Mouse (Mus musculus) mouse trophoblast stem cell (cell line): ENCODE measurements around the gene Sp2.

Experiments used
- in situ Hi-C, 2 experiments: fragments of 300-500 bp; cut with MseI, MboI; formaldehyde crosslinking; loops; 2 replicates in 1 of 2; 3 replicates in 1 of 2; pipeline ENCODE4 v1.15.1; 2025

The Sp2 gene

DNA sequence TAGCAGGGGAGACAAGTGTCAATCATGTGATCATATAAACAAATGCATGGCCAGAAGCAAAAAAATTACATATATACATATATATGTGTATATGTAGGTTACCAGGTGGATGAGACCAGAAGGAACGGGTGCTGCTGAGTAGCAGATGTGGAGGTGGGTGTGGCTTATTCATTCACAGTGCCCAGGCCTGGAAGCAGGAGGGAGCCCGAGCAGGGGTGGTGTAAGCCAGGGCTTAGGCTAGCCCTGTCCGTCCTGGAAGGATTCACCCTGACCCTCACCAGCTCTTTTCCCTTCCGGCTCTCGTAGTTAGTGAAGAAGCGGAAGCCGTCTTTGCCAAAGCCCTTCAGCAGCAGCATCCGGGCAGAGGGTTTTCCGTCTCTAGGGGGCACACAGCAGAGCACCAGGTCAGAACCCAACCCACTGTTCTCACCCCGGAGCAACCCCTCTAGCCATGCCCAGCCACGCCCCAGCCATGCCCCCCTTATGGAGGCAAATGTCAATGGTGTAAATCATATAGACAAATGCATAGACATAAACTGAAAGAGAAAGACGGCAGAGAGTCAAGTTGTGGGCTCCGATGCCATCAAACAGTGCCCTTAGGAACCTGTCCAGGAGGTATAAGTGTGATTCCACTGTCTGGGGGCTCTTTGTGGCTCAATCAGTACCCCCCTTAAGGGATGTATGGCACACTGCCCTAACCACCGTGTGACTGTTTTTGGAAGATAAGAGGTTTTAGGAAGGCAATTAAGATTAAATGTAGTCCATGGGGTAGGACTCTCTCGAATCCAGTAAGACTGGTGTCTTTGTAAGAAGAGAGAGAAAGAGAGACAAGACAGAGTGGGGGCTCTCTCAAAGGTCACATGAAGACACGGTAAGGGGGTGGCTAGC lies 41.9 kb downstream of the Sp2 start:
- in situ Hi-C loops: no loop called here

DNA sequence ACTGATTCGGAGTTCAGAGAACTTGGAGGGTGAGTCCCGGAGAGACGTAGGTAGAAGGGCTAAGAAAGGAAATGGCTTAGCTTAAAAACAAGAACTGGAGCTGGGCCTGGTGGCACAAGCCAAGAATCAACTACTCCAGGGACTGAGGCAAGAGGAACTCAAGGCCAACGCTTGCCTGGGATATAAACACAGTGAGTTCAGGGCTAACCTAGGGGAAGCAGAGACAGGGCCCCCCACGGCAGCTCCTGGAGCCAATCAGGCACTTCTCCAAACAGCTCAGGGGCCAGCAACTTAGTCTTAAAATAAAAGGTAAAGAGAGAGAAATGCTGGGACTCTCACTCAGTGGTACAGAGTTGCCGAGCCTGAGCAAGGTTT lies 44.3 kb downstream of the Sp2 start:
- in situ Hi-C loops: no loop called here

DNA sequence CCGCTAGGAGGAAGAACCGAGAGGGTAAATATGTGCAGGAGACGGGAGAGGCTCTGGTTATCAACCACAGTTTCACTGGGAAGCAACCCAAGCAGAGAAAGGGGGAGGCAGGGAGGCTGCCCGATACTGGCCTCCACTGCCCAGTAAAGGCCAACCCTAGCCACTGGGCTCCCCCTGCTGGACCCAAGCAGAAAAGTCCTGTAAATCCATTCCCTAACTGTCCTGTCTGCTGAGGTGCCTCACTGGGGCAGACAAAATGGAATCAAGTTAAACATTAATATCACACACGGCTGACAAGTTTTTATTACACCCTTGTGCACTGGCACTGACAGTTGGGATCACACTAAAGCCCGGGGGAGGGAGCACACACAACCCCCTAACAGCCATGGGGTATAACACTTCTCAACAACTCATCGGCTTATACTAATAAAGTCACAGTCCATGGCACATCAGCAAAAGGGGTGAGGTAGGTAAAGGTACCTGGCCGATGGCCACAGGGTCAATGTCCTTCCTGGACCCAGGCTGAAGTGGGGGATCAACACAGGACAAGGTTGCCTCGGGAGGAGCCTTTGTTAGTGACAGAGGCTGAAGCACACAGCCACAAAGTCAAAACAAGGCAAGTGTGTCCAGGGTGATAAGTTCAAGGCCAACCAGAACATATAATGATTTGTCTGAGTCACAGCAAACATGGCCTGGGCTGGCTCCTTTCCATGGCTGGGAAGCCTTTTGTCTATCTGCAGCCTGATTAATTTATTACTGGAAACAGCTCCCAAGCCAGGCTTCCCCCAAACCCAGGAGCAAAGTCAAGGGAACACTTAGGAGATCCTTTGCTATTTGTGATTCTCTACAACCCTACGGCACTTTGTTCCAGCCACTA lies 45.0 kb downstream of the Sp2 start:
- in situ Hi-C loops: no loop called here

DNA sequence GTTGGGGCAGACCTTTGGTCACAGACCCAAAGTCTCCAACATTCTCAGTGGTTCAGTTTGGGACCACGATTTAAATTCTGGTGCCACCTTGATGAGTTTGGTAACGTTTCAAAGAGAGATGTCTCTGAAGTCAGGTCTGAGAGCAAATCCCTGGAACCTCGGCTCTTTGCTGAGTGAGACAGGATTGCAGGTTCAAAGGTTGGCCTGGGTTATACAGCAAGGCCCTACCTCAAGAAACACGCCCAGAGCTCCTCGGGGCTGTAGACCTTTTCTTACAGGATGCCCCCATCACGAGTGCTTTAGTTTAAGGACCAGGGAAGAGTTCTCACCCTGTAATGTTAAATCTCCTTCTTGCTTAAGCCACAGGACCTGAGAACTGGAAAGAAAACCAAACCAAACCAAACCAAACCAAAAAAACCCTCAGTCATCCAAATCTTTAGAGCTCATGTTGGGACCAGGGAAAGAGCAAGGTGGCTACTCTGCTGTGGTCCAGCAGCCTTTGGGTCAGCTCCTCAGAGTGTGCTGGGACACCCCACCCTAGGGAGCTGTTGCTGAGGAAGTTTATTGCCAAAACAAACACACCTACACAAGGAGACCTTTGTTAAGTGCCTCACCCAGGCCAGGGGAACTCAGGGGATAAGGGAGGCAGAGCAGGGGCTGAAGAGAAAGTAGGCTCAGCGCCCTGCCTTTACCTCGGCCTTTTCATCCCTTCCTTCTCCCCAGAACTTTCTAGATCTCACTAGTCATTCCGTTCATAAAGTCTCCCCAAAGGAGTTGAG lies 46.7 kb downstream of the Sp2 start:
- in situ Hi-C loops: no loop called here

DNA sequence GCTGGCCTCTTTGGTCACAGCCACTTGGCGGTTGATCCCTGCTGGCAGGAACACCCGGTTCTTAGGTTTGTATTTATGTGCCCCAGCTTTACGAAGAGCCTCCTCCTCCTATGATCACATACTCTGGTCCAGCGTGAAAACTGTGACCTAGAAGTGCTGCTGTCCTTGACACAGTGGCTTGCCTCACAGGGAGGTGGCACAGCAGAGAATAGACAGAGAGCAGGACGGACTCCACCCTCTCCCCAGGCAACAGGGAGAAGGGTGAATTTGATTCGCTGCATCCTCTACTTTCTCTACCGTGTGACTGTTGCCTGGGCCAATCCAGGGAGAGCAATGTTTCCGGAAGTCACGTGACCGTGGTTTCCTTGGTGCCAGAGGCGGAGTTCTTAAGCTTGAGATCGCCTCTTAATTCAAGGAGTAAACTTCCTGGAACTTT lies 47.8 kb downstream of the Sp2 start:
- in situ Hi-C loops: no loop called here

DNA sequence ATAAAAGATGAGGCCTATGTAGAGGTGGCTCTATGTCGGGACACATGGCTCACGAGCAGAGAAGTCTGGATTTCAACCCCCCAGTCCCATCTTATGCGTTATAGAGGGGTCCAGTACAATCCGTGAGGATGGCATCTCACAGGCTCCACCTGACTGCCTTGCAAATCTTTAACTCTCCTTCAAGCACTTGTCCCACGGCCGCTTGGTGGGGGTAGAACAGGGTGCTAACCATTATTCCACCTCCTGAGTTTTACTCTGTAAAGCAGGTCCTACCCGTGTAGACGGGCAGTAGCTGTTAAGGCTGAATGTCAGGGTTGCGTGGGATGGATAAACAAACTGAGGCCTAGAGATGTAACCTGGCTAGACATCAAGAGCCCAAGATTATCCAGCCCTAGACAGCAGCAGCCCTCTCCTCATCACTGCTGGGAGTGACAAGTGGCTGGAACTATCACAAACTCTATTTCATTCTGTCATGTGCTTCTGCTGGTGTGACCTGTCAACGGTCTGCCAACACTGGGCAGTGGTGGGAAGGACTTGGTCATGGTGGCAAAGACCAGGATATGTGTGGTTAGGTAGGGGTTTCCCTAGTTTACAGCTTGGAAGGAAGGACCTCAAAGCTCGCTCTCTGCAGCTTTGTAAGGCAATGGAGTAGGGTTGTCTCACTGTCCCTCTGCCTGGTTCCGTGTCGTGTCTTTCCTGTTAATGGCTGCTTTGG lies 49.0 kb downstream of the Sp2 start:
- in situ Hi-C loops: no loop called here

DNA sequence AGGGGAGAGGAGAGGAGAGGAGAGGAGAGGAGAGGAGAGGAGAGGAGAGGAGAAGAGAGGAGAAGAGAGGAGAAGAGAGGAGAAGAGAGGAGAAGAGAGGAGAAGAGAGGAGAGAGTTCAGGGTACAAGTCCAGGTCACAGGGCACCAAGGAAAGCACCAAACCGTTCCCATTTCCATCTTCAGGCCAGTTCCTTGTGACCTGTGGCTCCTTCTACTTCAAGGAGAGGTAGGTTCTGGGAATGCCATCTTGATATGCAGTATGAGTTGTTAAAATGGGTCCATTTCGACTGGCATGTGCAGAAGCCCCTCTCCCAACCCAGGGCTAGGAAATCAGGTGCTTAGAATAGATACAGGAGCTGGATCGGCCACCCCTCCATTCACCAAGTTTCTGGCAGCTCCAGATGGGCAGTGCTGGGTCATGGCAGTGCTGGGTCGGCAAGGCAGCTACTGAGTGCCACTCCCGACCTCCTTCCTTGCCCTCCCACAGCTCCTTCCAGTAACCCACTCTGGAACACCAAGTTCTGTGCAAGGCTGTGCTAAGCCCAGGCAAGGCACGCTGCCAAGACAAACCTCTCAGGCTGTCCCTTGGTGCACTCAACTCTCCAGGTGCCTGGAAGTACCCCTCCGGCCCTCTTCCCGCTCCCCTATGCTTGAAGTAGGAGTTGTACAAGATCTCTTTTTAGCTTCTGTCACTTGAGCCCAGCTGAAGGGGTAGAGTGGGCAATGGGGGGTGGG lies 51.3 kb downstream of the Sp2 start:
- in situ Hi-C loops: no loop called here

DNA sequence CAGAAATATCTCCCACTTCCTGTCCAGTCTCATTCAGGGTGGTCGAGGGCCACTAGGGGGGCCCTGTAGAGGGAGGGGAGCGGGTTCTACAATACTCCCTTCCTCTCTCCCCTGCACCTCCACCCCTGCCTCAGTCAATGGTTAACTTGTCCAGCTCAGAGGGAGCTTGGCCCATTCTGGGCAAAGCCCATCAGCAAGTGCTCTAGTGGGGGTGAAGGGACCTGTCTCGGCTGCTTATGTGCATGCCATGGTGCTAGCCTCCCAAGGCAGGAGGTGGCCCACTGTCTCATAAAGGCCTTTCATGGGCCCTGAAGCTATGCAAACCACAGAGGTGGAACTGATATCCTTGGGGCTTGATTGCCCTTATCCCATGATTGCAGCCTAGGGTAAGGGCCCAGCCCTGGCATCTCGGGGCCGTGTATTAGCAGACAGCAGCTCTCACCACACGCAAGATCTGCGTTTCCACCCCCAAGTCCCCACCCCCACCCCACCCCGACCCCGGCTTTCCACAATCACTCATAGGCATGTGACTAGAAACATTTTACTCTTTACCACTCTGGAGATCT lies 52.9 kb downstream of the Sp2 start:
- in situ Hi-C loops: no loop called here

DNA sequence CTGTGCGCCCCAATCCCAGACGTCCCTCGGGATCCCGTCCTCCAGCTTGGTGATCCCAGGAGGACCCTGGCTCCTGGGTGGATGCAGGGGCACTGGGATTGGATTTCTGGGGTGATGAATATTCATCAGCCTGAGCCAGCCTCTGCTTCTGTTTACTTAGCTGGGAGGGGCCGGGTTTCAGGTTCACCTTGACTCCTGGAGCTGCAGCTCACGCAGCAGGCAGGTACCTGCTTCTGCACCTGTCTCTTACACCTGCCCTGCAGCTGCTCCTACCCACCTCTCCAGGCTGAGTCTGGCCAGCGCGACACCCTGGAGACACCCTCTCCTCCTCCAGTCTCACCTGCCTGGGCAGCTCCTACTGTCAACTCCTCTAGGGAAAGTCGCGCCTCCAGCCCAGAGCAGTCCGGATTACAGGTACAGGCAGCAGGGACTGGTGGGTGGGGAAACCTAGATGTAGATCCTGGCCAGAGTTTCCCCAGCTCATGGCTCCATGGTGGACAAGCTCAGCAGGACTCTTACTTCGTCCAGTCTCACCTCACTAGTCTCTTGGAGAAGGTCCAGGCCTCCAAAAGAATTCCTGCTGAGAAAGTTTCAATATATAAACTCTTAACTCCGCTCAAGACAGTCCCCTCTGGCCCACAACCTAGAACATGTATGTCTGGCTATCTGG lies 53.5 kb downstream of the Sp2 start:
- in situ Hi-C loops: no loop called here

DNA sequence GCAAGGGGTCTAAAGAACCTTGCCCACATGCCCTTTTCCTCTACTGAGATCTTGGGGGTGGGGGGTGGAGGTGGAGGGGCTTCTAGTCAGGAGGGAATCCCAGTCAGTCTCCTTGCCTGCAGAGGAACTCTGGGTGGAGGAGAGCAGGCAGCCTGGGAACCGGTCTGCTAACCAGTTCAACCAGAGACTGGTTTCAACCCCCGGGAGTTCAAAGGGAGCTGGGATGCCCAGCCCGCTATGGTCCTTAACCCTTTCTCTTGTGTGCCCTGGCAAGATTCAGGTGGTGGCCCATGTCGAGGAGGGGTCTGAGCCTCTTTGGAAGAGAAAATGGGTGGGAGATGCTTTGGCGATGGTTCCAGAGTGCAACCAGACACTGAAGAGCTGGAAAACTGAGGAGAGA lies 54.1 kb downstream of the Sp2 start:
- in situ Hi-C loops: no loop called here

DNA sequence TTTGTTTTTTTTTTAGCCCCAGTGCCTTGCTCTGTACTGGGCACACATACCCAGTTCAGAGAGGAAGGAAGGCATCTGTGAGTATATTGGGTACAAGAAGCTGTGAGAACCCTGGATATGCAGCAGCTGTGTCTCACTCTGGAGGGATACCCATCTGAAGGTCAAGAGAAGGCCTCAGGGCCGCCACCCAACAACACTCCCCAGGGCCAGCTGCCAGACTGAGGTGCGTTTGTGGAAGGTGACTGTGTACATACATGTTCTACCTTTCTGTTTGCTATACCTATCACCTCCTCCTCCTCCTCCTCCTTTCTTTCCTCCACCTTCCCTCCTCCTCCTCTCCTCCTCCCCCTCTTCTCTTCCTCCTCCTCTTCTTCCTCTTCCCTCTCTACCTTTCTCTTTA lies 54.7 kb downstream of the Sp2 start, which contains the start of gene Prr15l:
Gene Prr15l, plus strand, starts transcription at position 17 of the 400 bp plus-strand sequence.
- in situ Hi-C loops: no loop called here

DNA sequence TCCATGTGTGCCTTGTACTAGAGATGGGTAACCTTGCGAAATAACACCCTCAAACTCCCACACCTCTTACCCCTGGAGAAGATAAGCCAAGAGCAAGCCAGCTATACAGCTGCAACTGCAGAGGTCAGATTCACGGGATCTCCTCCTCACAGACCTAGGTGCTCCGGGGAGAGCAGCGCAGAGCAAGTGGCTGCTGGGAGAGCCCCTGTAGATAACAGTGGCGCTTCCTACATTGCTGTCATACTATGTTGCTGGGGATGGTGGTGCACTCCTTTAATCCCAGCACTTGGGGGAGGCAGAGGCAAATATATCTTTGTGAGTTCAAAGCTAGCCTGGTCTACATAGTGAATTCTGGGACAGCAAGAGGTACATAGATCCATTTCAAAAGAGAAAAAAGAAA lies 56.2 kb downstream of the Sp2 start:
- in situ Hi-C loops: no loop called here

DNA sequence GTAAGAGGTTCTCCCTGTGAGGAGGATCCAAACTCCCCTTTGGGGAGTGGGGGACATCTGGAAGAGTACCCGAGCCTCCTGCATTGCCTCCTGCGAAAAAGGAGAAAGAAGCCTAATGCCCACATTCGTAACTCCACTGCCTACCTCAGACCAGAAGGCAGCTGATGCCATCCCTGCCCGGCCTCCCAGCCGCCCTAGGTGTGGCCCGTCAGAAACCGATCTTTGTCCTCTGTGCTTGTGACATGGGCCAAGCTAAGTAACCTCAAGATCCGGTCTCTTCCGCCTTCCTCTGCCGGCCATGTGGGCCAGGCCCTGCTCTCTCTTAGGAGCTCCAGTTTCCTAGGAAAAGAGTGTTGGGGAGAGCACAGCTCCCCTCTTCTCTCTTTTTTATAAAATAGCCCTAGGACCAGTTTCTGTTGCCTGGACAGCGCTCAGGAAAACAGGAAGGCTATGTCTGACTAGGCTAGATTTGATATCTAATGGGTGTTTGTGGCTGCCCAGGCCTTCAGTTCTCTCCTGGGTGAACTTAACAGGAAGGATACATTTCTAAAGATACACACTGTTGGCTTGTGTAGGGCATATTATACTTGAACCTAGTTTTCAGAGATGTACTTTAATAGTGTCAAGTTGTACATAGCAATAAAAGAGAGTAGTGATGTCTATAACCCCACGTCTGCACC lies 57.1 kb downstream of the Sp2 start:
- in situ Hi-C loops: no loop called here

DNA sequence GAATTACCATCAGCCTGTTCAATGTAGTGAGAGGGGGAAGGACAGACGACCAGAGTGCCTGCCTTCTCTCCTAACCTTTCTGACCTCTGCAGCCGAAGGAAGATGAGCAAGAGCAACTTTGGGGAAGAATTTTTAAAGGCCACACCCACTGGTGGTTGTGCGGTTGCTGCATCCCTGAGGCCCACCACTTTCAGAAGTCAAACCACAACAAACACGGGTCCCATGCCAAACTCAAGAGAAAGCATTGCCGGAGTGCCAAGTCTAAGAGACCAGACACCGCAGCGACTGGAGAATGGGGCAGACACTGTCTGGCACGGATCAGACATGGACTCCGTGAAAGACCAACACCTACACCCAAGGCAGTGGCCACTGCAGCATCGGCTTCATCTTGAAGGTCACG lies 57.9 kb downstream of the Sp2 start:
- in situ Hi-C loops: no loop called here

DNA sequence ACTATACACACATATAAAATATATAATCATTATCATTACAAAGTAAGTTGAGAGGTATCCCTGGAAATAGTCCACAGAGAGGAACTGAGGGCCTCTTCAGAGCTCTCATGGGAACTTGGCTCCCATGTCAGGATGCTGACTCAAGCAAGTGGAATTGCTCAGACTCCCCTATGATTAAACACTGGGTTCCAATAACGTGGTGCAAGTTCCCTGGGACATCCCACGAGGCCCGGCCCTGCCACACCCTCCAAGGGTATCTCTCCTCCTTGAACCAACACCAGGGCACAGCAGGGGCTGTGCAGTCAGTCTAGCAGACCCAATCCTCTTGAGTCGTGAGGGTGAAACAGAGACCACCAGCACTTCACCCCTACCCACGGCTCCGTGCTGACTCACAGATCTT lies 63.8 kb downstream of the Sp2 start:
- in situ Hi-C loops: loop anchor here in 1 of 2 experiments (5.0 kb wide), 1 partner anchor 38 kb away; no protein-coding TSS in a partner anchor

DNA sequence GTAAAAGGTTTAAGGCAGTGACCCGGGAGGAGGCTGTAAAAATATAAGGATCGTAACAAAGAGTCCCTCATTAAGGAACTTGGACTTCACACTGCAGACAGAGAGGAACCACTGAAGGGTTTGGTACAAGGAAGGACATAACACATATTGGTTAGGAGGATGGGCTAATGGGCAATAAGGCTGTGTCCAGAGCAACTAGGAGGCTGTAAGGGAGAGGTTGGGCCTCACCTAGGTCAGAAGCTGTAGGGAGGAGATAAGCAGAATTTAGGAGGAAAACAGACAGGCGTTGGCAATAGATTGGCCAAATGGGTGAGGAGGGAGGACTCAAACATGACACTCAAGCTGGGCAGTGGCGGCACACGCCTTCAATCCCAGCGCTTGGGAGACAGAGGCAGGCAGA lies 65.3 kb downstream of the Sp2 start:
- in situ Hi-C loops: loop anchor here in 1 of 2 experiments (5.0 kb wide), 1 partner anchor 40 kb away; no protein-coding TSS in a partner anchor

DNA sequence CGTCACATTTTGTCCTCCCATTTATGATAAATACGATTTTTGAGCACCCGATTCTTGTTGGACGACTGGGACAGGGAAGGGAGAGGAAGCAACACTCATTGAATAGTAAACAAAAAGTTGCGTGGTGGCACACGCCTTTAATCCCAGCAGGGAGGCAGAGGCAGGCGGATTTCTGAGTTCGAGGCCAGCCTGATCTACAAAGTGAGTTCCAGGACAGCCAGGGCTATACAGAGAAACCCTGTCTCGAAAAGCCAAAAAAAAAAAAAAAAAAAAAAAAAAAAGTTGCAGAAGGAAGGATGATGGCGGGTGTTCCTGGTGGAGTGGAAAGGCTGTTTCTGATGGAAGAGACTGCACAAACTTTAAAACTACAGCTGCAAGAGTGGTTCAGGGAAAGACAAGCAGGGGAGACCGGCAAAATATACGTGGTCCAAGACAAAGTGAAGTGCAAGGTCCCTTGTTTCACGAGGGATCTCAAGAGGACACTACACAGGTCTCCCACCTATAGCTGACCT lies 65.8 kb downstream of the Sp2 start:
- in situ Hi-C loops: loop anchor here in 1 of 2 experiments (5.0 kb wide), 1 partner anchor 40 kb away; no protein-coding TSS in a partner anchor
